Mouse (Mus musculus) cerebellum, adult 2 months (tissue): ENCODE results near the gene Hip1r.
A peak's percentile ranks its signal among the peaks of the same experiment; 100 is the strongest.

ENCODE experiments used
- CTCF ChIP-seq: fragments of 200-500 bp; IDR thresholded peaks from 2 replicates; pipeline ENCODE4 v1.5.1; 2011; ENCODE audit warnings: low read depth, mild to moderate bottlenecking, control low read depth, low read length, moderate library complexity, borderline replicate concordance; ENCODE audit not compliant: insufficient read depth
- POLR2A ChIP-seq: fragments of 200-500 bp; IDR thresholded peaks from 2 replicates; pipeline ENCODE4 v1.6.1; 2011; ENCODE audit warnings: low read length, control low read depth, borderline replicate concordance; ENCODE audit not compliant: insufficient read depth

GRCm38 (mm10) chr5:124050095-124051050 is 76.9 kb downstream of the Hip1r start:
- TF ChIP-seq CTCF (peak; percentile 18; the same call in 1 of the 2 replicates), POLR2A (no peak)
